8 mouse cellular contexts compared by ENCODE assay signal in the genomic region with DNA sequence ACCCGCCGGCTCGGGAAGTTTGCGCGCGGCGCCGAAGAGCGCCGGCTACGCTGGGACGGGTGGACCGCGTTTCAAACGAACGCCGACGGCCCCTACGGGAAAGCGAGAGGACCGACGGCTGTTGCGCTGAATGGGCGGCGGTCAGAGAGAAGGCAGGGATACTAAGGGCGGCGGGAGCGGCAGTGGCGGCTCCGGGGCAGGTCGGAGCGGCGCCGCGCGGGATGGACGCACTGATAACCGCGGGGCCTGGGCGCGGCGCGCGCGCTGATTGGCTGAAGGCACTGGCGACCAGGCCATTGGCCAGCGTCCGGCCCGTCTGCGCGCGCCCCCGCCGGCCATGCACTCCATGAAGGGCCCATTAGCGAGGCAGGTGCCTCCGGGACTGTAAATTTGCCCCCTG. TPM values are rescaled to one million over a fixed set of nuclear protein-coding genes. Genes with fewer than 3 reads are reported as not detected.
DNase-seq lines count a peak whose midpoint lies in the region; ATAC-seq lines count a peak whose summit lies in the region.

A gene (minus strand): TSS at position 203 of the 400 bp plus-strand sequence.

- no peak within 1 kb of the TSS for H3K27ac ChIP-seq in forebrain, embryonic 15.5 days (replicated peaks)
- peak within 1 kb of the TSS; percentile 48; the same call in 1 of the 2 replicates for H3K27ac ChIP-seq in hindbrain, embryonic 13.5 days
- H3K27ac ChIP-seq in limb, embryonic 12.5 days = no peak within 1 kb of the TSS
- no peak within 1 kb of the TSS for H3K27ac ChIP-seq in neural tube, embryonic 11.5 days (ENCODE audit: low read depth, low read length)

- under 1% methylated on average over 56 of the region's 56 CpGs for WGBS in forebrain, embryonic 15.5 days
- under 1% methylated on average over 56 of the region's 56 CpGs for WGBS in hindbrain, embryonic 13.5 days
- under 1% methylated on average over 56 of the region's 56 CpGs for WGBS in limb, embryonic 12.5 days
- under 1% methylated on average over 55 of the region's 56 CpGs for WGBS in neural tube, embryonic 11.5 days

- H3K36me3 ChIP-seq in forebrain, embryonic 15.5 days = no peaks in the 10 kb centered on the region
- peaks cover 10% of the 10 kb centered on the region; the same call in 1 of the 2 replicates for H3K36me3 ChIP-seq in hindbrain, embryonic 13.5 days
- peaks cover 13% of the 10 kb centered on the region for H3K36me3 ChIP-seq in limb, embryonic 12.5 days
- no peaks in the 10 kb centered on the region for H3K36me3 ChIP-seq in neural tube, embryonic 11.5 days (ENCODE audit: control insufficient read depth, insufficient read depth, low read length)

- peaks cover 97% of the 10 kb centered on the region for H3K27me3 ChIP-seq in forebrain, embryonic 15.5 days
- H3K27me3 ChIP-seq in hindbrain, embryonic 13.5 days = peaks cover 100% of the 10 kb centered on the region
- H3K27me3 ChIP-seq in limb, embryonic 12.5 days = peaks cover 100% of the 10 kb centered on the region
- H3K27me3 ChIP-seq in neural tube, embryonic 11.5 days (ENCODE audit: control insufficient read depth, insufficient read depth, low read length) = peaks cover 100% of the 10 kb centered on the region

- H3K4me2 ChIP-seq in forebrain, embryonic 15.5 days (replicated peaks) = peak within 1 kb of the TSS; percentile 41
- peak within 1 kb of the TSS; percentile 52 for H3K4me2 ChIP-seq in hindbrain, embryonic 13.5 days
- peak within 1 kb of the TSS; percentile 58 for H3K4me2 ChIP-seq in limb, embryonic 12.5 days
- peak within 1 kb of the TSS; percentile 57 for H3K4me2 ChIP-seq in neural tube, embryonic 11.5 days (ENCODE audit: low read depth)

- no peak within 1 kb of the TSS for H3K9ac ChIP-seq in forebrain, embryonic 15.5 days (replicated peaks)
- H3K9ac ChIP-seq in hindbrain, embryonic 13.5 days = peak within 1 kb of the TSS; percentile 60
- no peak within 1 kb of the TSS for H3K9ac ChIP-seq in limb, embryonic 12.5 days (replicated peaks)
- H3K9ac ChIP-seq in neural tube, embryonic 11.5 days (ENCODE audit: low read length) = peak within 1 kb of the TSS; percentile 26

- peak; percentile 33; the same call in 1 of the 2 replicates for ATAC-seq in forebrain, embryonic 15.5 days (replicated peaks)
- no peak; the same call in 1 of the 2 replicates for ATAC-seq in hindbrain, embryonic 13.5 days (ENCODE audit: low FRiP score)
- ATAC-seq in limb, embryonic 12.5 days (ENCODE audit: insufficient number of reproducible peaks, insufficient read depth, low FRiP score, low TSS enrichment, low read depth) = no peak
- peak; percentile 84 for ATAC-seq in neural tube, embryonic 11.5 days (ENCODE audit: insufficient read depth, low FRiP score, low TSS enrichment)

- no peaks in the 10 kb centered on the region for H3K9me3 ChIP-seq in forebrain, embryonic 15.5 days
- H3K9me3 ChIP-seq in hindbrain, embryonic 13.5 days = no peaks in the 10 kb centered on the region
- H3K9me3 ChIP-seq in limb, embryonic 12.5 days = no peaks in the 10 kb centered on the region
- no peaks in the 10 kb centered on the region for H3K9me3 ChIP-seq in neural tube, embryonic 11.5 days (ENCODE audit: control insufficient read depth, low read length)

- H3K4me3 ChIP-seq in forebrain, embryonic 15.5 days = peak within 1 kb of the TSS; percentile 30
- H3K4me3 ChIP-seq in hindbrain, embryonic 13.5 days = peak within 1 kb of the TSS; percentile 37
- peak within 1 kb of the TSS; percentile 38 for H3K4me3 ChIP-seq in limb, embryonic 12.5 days (replicated peaks)
- H3K4me3 ChIP-seq in neural tube, embryonic 11.5 days (ENCODE audit: low read depth, low read length) = peak within 1 kb of the TSS; percentile 40

- DNase-seq in adrenal gland, adult 18-20 months (ENCODE audit: low spot score in 2 of 2) = peak; percentile 51 to 58
- DNase-seq in adrenal gland, postnatal 4 days (ENCODE audit: low spot score in 2 of 2) = no peak
- DNase-seq in adrenal gland, postnatal 10 days = peak; percentile 61
- peak; percentile 85 for DNase-seq in neural tube, embryonic 11.5 days (ENCODE audit: low spot score)
- no peak for DNase-seq in thymus, adult 18-20 months

- peaks cover 25% of the 10 kb centered on the region for H3K4me1 ChIP-seq in forebrain, embryonic 15.5 days
- H3K4me1 ChIP-seq in hindbrain, embryonic 13.5 days (replicated peaks) = peaks cover 36% of the 10 kb centered on the region
- peaks cover 42% of the 10 kb centered on the region for H3K4me1 ChIP-seq in limb, embryonic 12.5 days (replicated peaks)
- H3K4me1 ChIP-seq in neural tube, embryonic 11.5 days (ENCODE audit: control insufficient read depth, insufficient read depth, low read length) = peaks cover 10% of the 10 kb centered on the region

RNA-seq across cellular contexts. Expression of the gene that starts here (rescaled TPM):
- under 1 TPM; 0.16 to 0.17 TPM for total RNA-seq in adrenal gland, adult 18-20 months (2021)
- not detected for total RNA-seq in adrenal gland, postnatal 4 days (2021)
- not detected for total RNA-seq in adrenal gland, postnatal 10 days (2021)
- polyA plus RNA-seq in forebrain, embryonic 15.5 days (2015; fragmentation: Nextera tagmentation; extraction: Ambion mirVana) = 0.68 and 0.75 TPM in 2 replicates
- polyA plus RNA-seq in hindbrain, embryonic 13.5 days (2015; fragmentation: Nextera tagmentation; extraction: Ambion mirVana) = 11.3 and 14.9 TPM in 2 replicates
- polyA plus RNA-seq in limb, embryonic 12.5 days (2016; fragmentation: Nextera tagmentation; extraction: Ambion mirVana) = not detected in 2 replicates
- 6.1 and 7.1 TPM in 2 replicates for polyA plus RNA-seq in neural tube, embryonic 11.5 days (2014; fragmentation: Nextera tagmentation; extraction: Ambion mirVana)

Comparison
In these comparisons a context has a peak if more than half of its experiments do, and no peak if none do; other contexts are left out.
1. Peak in DNase-seq in adrenal gland, adult 18-20 months; RNA of the gene not detected or under 1 TPM.
2. Peak in DNase-seq in adrenal gland, postnatal 10 days; RNA of the gene not detected or under 1 TPM.
3. Peak in ATAC-seq, H3K4me3 ChIP-seq and H3K4me2 ChIP-seq in forebrain, embryonic 15.5 days; RNA of the gene not detected or under 1 TPM.
4. H3K9ac ChIP-seq: peak in hindbrain, embryonic 13.5 days (single experiment) and neural tube, embryonic 11.5 days (single experiment); none in forebrain, embryonic 15.5 days (single experiment) and limb, embryonic 12.5 days (single experiment).
5. Peak in every context shown above with its lines, with median percentiles within 50 percentile points of each other: H3K4me2 ChIP-seq and H3K4me3 ChIP-seq.